Mouse (Mus musculus) lung, adult 2 months (tissue): Measurements from ENCODE around the gene Rnase2b.

Experiments
- CTCF ChIP-seq: fragments of 200-500 bp; IDR thresholded peaks from 2 replicates; pipeline ENCODE4 v1.5.1; 2011; ENCODE audit warnings: mild to moderate bottlenecking, low read length, control low read depth; ENCODE audit not compliant: insufficient read depth
- POLR2A ChIP-seq: fragments of 200-500 bp; IDR thresholded peaks from 2 replicates; pipeline ENCODE4 v1.6.1; 2011; ENCODE audit warnings: low read depth, mild to moderate bottlenecking, control low read depth, low read length, borderline replicate concordance; ENCODE audit errors: extremely low read depth

- no peak for TF ChIP-seq POLR2A
- no peak for TF ChIP-seq CTCF
Observed at GRCm38 (mm10) chr14:51140342-51140741, 21.7 kb upstream of the Rnase2b start.
